Mouse (Mus musculus) brain, embryonic 14.5 days (tissue): ENCODE results near the gene Itgb3.

Experiments
- CTCF ChIP-seq: fragments of 200-500 bp; IDR thresholded peaks from 2 replicates; pipeline ENCODE4 v1.5.1; 2012; ENCODE audit warnings: inconsistent platforms, mild to moderate bottlenecking, moderate library complexity, borderline replicate concordance; ENCODE audit not compliant: insufficient read depth, insufficient read length; ENCODE audit errors: extremely low read depth
- POLR2A ChIP-seq: fragments of 200-500 bp; IDR thresholded peaks from 2 replicates; pipeline ENCODE4 v1.6.1; 2012; ENCODE audit warnings: mild to moderate bottlenecking, inconsistent platforms, borderline replicate concordance; ENCODE audit not compliant: poor library complexity, insufficient read depth, insufficient read length, severe bottlenecking; ENCODE audit errors: extremely low read depth

DNA sequence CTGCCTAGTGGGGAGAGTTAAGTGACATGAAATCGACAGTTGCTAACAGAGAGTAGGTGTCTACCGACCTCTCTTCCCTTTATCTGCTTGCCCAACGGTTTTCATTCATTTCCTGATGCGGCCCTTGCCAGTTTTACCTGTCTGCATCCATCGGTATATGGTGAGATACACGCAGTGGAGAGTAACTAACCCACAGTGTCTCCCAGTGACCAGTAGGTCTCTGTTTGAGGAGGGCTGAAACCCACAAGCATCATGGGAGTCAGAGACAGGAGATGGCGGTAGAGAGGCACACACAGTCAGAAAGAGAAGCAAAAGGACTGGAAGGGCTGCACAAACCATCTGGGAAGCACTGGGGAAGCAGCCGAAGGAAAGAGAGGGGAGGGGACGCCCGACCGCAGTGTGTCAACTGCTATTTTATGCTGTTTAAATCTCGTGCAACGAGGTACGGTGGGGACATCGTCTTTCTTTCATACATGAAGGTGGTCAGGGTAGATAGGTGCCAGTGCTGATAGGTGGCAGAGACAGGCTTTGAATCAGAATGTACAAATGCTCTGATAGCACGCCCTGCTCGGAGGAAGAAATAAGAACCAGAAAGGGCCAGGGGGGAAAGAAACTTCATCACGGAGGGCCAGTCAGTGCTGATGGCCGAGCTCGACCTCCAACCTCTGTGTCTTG, 53.9 kb downstream of the Itgb3 start:
- TF ChIP-seq POLR2A (no peak), CTCF (no peak; the same call in 1 of the 2 replicates)
